Mouse (Mus musculus) ES-E14 (cell line): ENCODE data around the gene Lrp5. TPM values are rescaled to one million over a fixed set of nuclear protein-coding genes. Genes with fewer than 3 reads are reported as not detected.

Experiments used
- DNase-seq: peaks from one replicate; pipeline ENCODE4 v3.0.0-alpha.2; 2013; ENCODE audit warnings: low read depth, low spot score
- H3K27ac ChIP-seq: 2 replicates; pipeline ENCODE4 v1.5.1; 2012; ENCODE audit warnings: low read depth, mild to moderate bottlenecking, low read length, moderate library complexity, mixed read lengths; ENCODE audit not compliant: poor library complexity, insufficient read depth, severe bottlenecking
- H3K36me3 ChIP-seq: 2 replicates; pipeline ENCODE4 v1.6.1; 2012; ENCODE audit warnings: mild to moderate bottlenecking, low read length, moderate library complexity, mixed read lengths; ENCODE audit not compliant: control insufficient read depth, poor library complexity, insufficient read depth, severe bottlenecking
- H3K4me1 ChIP-seq, 2 experiments: fragments of 150-350 bp in 1 of 2; sonication (generic) in 1 of 2; 2 replicates each; pipeline ENCODE4 v1.6.1; 2012; ENCODE audit warnings: low read length in 2 of 2, mild to moderate bottlenecking in 1 of 2, mixed read lengths in 1 of 2; ENCODE audit not compliant: control insufficient read depth in 2 of 2, insufficient read depth in 2 of 2, poor library complexity in 1 of 2
- H3K4me3 ChIP-seq, 2 experiments: fragments of 150-350 bp in 1 of 2; sonication (generic) in 1 of 2; 2 replicates each; pipeline ENCODE4 v1.5.1; 2012; ENCODE audit warnings: low read length in 2 of 2, low read depth in 1 of 2, mild to moderate bottlenecking in 1 of 2, mixed read lengths in 1 of 2; ENCODE audit not compliant: insufficient read depth in 1 of 2, poor library complexity in 1 of 2, severe bottlenecking in 1 of 2
- H3K9ac ChIP-seq: 2 replicates; pipeline ENCODE4 v1.6.1; 2012; ENCODE audit warnings: low read depth, mild to moderate bottlenecking, low read length, mixed read lengths; ENCODE audit not compliant: poor library complexity, insufficient read depth, severe bottlenecking
- H3K9me3 ChIP-seq: fragments of 150-350 bp; sonication (generic); 2 replicates; pipeline ENCODE4 v1.6.1; 2012; ENCODE audit warnings: low read depth, mild to moderate bottlenecking, low read length; ENCODE audit not compliant: control insufficient read depth, insufficient read depth
- CHD2 ChIP-seq: IDR thresholded peaks from 2 replicates; pipeline ENCODE4 v1.6.1; 2014; ENCODE audit warnings: mild to moderate bottlenecking, low read depth, low read length, inconsistent platforms
- HCFC1 ChIP-seq: IDR thresholded peaks from 2 replicates; pipeline ENCODE4 v1.6.1; 2012; ENCODE audit warnings: low read length, inconsistent platforms, borderline replicate concordance; ENCODE audit not compliant: insufficient read depth
- MAFK ChIP-seq: IDR thresholded peaks from 2 replicates; pipeline ENCODE4 v1.6.1; 2014; ENCODE audit warnings: mild to moderate bottlenecking, low read depth, low read length, inconsistent platforms; ENCODE audit not compliant: insufficient read depth
- ZC3H11A ChIP-seq: IDR thresholded peaks from 2 replicates; pipeline ENCODE4 v1.6.1; 2012; ENCODE audit warnings: low read depth, mild to moderate bottlenecking, inconsistent platforms, low read length, borderline replicate concordance
- ZNF384 ChIP-seq: IDR thresholded peaks from 2 replicates; pipeline ENCODE4 v1.6.1; 2012; ENCODE audit warnings: low read depth, low read length, inconsistent platforms
- in situ Hi-C, 2 experiments: fragments of 600-800 bp; cut with MboI; formaldehyde crosslinking; loops; one replicate each; pipeline ENCODE4 v1.15.1; 2025; ENCODE audit warnings: low sequenced_read_pairs in 2 of 2, inconsistent platforms in 1 of 2; ENCODE audit not compliant: unreplicated experiment in 2 of 2
- total RNA-seq: library from RNA; depleted of rRNA; stranded (reverse); fragments of 300-350 nt; gene quantifications from 2 replicates; pipeline ENCODE4 v1.2.3, GENCODE M21; 2012

Gene Lrp5
- total RNA-seq, 1 experiment = 46.1 TPM

- DNase-seq = peak; percentile 93
- in situ Hi-C loops = no loop called here
- TF ChIP-seq HCFC1 (peak; percentile 48; the same call in 1 of the 2 replicates), ZNF384 (no peak), MAFK (0 out of 2 replicates have a peak, but pooled peaks have one; percentile 21), ZC3H11A (no peak)
- Histone ChIP-seq H3K9me3 (no peaks in the 10 kb centered on the region), H3K36me3 (peaks cover 6% of the 10 kb centered on the region; the same call in 1 of the 2 replicates), H3K4me1 (peaks cover 0 to 2% of the 10 kb centered on the region in 2 experiments; a peak in 3 of 4 replicates), H3K27ac (peak within 1 kb of the TSS; percentile 56), H3K9ac (peak within 1 kb of the TSS; percentile 87), H3K4me3 (peak within 1 kb of the TSS; percentile 88 to 94)
Observed at GRCm38 (mm10) chr19:3708078-3709012, 22.0 kb upstream of the Lrp5 start, which contains the start of gene 1810055G02Rik. TSS of gene 1810055G02Rik (plus strand) at chr19:3708293.

- no peaks in the 10 kb centered on the region for H3K9me3 ChIP-seq
- H3K4me3 ChIP-seq = peak overlapping the region; percentile 88 to 94
- peak overlapping the region; percentile 56 for H3K27ac ChIP-seq
- H3K9ac ChIP-seq = peak overlapping the region; percentile 73
- peaks cover 4% of the 10 kb centered on the region; the same call in 1 of the 2 replicates for H3K36me3 ChIP-seq
- in situ Hi-C loops = no loop called here
- no peak for TF ChIP-seq HCFC1
- TF ChIP-seq ZC3H11A = no peak
- TF ChIP-seq MAFK = no peak
- TF ChIP-seq ZNF384 = no peak
- TF ChIP-seq CHD2 = no peak
- no peak for DNase-seq
- H3K4me1 ChIP-seq = peaks cover 0 to 2% of the 10 kb centered on the region in 2 experiments; a peak in 3 of 4 replicates
Observed at GRCm38 (mm10) chr19:3707553-3707952, 21.2 kb upstream of the Lrp5 start.

GRCm38 (mm10) chr19:3706258-3706657 lies 19.9 kb upstream of the Lrp5 start:
- H3K27ac ChIP-seq = no peak overlapping the region
- H3K9me3 ChIP-seq = no peaks in the 10 kb centered on the region
- TF ChIP-seq ZC3H11A (no peak), ZNF384 (no peak), MAFK (no peak), CHD2 (no peak), HCFC1 (no peak)
- H3K4me3 ChIP-seq = no peak overlapping the region
- peaks cover 0 to 2% of the 10 kb centered on the region in 2 experiments; a peak in 3 of 4 replicates for H3K4me1 ChIP-seq
- no peak for DNase-seq
- in situ Hi-C loops = no loop called here
- peaks cover 1% of the 10 kb centered on the region; the same call in 1 of the 2 replicates for H3K36me3 ChIP-seq
- no peak overlapping the region for H3K9ac ChIP-seq

- Histone ChIP-seq H3K9me3 (no peaks in the 10 kb centered on the region), H3K4me3 (no peak overlapping the region), H3K4me1 (peaks cover 0 to 5% of the 10 kb centered on the region in 2 experiments; a peak in 3 of 4 replicates), H3K9ac (no peak overlapping the region), H3K36me3 (no peaks in the 10 kb centered on the region), H3K27ac (no peak overlapping the region)
- TF ChIP-seq CHD2 (no peak), ZC3H11A (no peak), MAFK (no peak), ZNF384 (no peak), HCFC1 (no peak)
- in situ Hi-C loops = no loop called here
- no peak for DNase-seq
Observed at GRCm38 (mm10) chr19:3702460-3702859, 16.1 kb upstream of the Lrp5 start.
